Mouse (Mus musculus) liver, adult 2 months (tissue): ENCODE measurements around the gene Dync1i1.

ENCODE experiments used
- CTCF ChIP-seq: fragments of 200-500 bp; IDR thresholded peaks from 2 replicates; pipeline ENCODE4 v1.5.1; 2011; ENCODE audit warnings: low read depth, low read length, control low read depth
- POLR2A ChIP-seq: fragments of 200-500 bp; IDR thresholded peaks from 2 replicates; pipeline ENCODE4 v1.6.1; 2011; ENCODE audit warnings: low read length, control low read depth; ENCODE audit not compliant: insufficient read depth; ENCODE audit errors: extremely low read depth

DNA sequence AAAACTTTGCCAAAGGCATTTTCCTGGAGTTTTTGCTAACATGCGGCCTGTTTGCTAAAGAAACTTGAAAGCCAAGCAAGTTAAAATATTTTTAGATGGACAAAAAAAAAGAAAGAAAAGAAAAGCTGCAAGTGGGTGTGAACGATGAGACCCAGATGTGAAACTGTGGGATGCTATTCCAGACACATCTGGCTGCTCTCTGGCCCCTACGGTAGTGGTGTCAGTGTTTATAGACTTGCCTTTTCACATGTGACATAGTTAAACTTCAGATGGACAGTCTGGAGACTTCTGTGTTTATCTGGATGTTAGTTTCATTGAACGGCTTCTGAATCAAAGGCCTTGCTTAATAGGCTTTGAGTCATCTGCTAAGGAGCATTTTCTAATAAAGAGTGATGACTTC is 195.2 kb downstream of the Dync1i1 start:
- TF ChIP-seq POLR2A (no peak), CTCF (no peak)
